Mouse (Mus musculus): ENCODE results near the gene Carmil1. TPM values are rescaled to one million over a fixed set of nuclear protein-coding genes. Genes with fewer than 3 reads are reported as not detected.

Carmil1 gene
- polyA plus RNA-seq, 1 experiment, result 0.02 TPM

DNA sequence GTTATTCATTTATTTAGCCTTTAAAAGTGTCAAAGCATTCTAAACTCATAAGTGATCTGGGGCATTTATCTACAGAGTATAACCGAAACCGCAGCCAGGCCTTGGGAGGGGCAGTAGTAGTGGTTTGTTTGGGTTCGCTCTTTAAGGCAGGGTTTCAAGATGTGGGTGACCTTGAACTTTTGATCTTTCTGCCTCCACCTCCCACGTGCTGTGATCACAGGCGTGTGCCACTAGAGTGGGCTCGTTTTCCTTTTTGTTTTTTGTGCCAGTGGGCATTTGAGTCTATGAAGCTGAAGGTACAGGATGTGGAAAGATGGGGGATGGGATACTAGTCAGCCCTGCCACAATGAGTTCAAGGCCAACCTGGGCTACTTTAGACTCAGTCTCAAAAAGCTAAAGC lies 34.3 kb downstream of the Carmil1 start:
- TF ChIP-seq GATA1 (IDR thresholded peaks at IDR 0.05; ENCODE audit: low read length) (no peak), TAL1 (IDR thresholded peaks at IDR 0.05; ENCODE audit: low read length) (no peak)
- Histone ChIP-seq H3K36me3 (ENCODE audit: control insufficient read depth) (no peaks in the 10 kb centered on the region), H3K9me3 (ENCODE audit: control insufficient read depth, low read length) (no peaks in the 10 kb centered on the region), H3K27me3 (ENCODE audit: control insufficient read depth) (no peaks in the 10 kb centered on the region), H3K4me3 (replicated peaks) (no peak overlapping the region), H3K4me1 (ENCODE audit: control insufficient read depth) (no peaks in the 10 kb centered on the region; the same call in 1 of the 2 replicates)

DNA sequence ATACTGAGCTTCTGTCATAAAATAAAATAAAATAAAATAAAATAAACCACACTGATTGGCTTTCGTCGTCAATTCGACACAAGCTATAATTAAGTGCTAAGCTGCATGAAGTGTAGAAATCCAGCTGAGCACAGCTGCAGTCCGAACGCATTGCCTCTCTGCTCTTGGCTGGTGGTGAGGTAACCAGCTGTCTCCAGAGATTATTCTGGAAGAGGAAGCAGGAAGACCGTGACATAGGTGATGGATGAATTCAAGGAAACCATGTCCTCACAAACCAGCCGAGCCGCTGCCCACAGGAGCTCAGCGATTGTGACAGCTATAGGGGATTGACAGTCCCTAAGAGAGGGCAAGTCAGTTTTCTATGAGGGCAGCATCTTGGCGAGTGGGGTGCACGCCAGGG lies 36.0 kb downstream of the Carmil1 start:
- no peak for TF ChIP-seq GATA1 (IDR thresholded peaks at IDR 0.05; ENCODE audit: low read length)
- TF ChIP-seq TAL1 (IDR thresholded peaks at IDR 0.05; ENCODE audit: low read length), result no peak
- Histone ChIP-seq H3K36me3 (ENCODE audit: control insufficient read depth) (no peaks in the 10 kb centered on the region), H3K27me3 (ENCODE audit: control insufficient read depth) (no peaks in the 10 kb centered on the region), H3K4me3 (replicated peaks) (no peak overlapping the region), H3K4me1 (ENCODE audit: control insufficient read depth) (no peaks in the 10 kb centered on the region; the same call in 1 of the 2 replicates), H3K9me3 (ENCODE audit: control insufficient read depth, low read length) (no peaks in the 10 kb centered on the region)

DNA sequence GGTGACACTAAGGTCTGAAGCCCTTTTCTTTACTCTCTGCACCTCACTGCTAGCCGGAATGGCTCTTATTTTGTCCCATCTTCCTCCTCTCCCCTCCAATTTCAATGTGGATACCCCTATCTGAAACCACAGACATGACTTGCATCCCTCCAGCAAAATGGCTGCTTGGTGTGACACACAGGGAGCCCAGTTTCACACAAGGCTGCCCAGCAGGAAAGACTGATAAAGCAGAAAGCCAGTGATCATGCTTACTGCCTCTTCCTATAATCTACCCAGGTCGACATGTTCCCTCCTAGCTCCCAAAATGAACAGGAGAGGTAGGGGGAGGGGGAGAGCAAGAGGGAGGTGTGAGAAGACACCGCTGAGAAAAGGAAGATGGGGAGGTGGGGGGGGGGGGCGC lies 36.6 kb downstream of the Carmil1 start:
- Histone ChIP-seq H3K4me1 (ENCODE audit: control insufficient read depth) (no peaks in the 10 kb centered on the region; the same call in 1 of the 2 replicates), H3K4me3 (replicated peaks) (no peak overlapping the region), H3K27me3 (ENCODE audit: control insufficient read depth) (no peaks in the 10 kb centered on the region), H3K9me3 (ENCODE audit: control insufficient read depth, low read length) (no peaks in the 10 kb centered on the region), H3K36me3 (ENCODE audit: control insufficient read depth) (no peaks in the 10 kb centered on the region)
- no peak for TF ChIP-seq TAL1 (IDR thresholded peaks at IDR 0.05; ENCODE audit: low read length)
- TF ChIP-seq GATA1 (IDR thresholded peaks at IDR 0.05; ENCODE audit: low read length), result no peak

DNA sequence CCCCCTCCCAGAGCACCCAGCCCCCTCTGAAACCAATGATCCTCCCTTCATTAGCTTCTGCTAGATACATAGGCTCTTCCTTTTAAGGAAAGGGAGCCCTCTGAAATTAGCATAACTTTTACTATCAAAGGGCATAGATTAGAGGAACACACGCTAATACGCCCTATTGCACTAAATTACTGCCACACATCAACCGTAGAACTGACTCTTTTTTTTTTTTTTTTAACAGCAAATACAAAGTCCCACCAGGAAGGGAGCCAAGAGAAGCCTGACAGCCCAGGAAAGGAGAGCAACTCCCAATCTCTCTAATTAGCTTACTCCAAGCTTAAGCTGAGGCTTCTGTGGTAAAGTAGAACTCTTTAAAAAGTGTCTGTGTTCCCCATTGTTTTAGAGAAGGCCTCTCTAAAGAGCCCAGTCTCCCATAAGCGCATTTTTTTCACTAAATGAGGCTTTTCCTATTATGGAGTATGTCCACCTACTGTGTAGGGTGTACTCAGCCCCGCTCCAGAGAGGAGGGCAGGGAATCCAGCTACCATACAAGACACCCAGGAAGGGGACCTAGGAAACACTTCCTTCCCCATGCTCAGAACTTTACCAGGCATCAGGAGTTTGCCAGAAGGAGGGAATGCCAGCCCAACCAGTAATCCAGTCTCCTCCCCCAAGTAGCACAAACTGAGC lies 38.0 kb downstream of the Carmil1 start:
- Histone ChIP-seq H3K4me3 (replicated peaks) (no peak overlapping the region), H3K4me1 (ENCODE audit: control insufficient read depth) (no peaks in the 10 kb centered on the region; the same call in 1 of the 2 replicates), H3K27me3 (ENCODE audit: control insufficient read depth) (no peaks in the 10 kb centered on the region), H3K36me3 (ENCODE audit: control insufficient read depth) (no peaks in the 10 kb centered on the region), H3K9me3 (ENCODE audit: control insufficient read depth, low read length) (no peaks in the 10 kb centered on the region)
- TF ChIP-seq TAL1 (IDR thresholded peaks at IDR 0.05; ENCODE audit: low read length), result no peak
- TF ChIP-seq GATA1 (IDR thresholded peaks at IDR 0.05; ENCODE audit: low read length), result no peak

DNA sequence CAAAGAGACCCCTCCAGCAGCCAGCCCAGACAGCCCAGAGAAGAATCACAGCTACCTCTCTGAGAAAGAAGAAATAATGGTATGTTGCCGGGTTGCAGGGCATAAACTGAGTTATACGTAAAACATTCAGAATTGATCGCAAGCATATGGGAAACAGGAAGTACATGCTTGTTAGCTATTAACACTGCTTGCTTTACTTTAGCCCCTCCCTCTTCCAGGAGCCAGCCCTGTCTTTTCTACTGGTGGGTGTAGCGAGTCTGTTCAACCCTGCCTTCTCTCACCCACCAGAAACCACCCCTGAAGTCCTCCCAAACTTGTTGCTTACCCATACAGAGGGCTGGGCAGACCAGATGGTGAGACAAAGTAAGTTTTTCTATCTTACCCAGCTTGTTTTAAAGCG lies 39.4 kb downstream of the Carmil1 start:
- TF ChIP-seq TAL1 (IDR thresholded peaks at IDR 0.05; ENCODE audit: low read length) (no peak), GATA1 (IDR thresholded peaks at IDR 0.05; ENCODE audit: low read length) (no peak)
- no peaks in the 10 kb centered on the region for H3K9me3 ChIP-seq (ENCODE audit: control insufficient read depth, low read length)
- H3K4me1 ChIP-seq (ENCODE audit: control insufficient read depth), result no peaks in the 10 kb centered on the region; the same call in 1 of the 2 replicates

DNA sequence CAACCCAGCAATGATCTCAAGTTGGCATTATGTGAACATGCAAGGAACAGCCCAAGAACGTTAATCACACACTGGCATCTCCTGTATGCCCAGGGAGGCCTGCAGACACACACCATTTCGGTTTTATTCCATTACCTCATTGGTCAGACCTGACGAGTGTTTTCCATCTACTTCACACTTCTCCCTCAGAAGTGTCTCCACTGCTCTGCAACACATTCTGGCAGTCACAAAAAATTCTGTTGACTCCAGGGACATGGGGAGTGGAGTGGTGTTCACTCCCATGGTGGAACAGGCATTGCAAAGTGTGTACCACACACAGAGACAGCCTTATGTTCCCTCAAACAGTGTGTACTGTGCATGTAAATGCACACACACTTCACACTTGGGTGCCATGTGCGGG lies 40.2 kb downstream of the Carmil1 start:
- H3K4me3 ChIP-seq (replicated peaks), result no peak overlapping the region
- no peaks in the 10 kb centered on the region for H3K27me3 ChIP-seq (ENCODE audit: control insufficient read depth)
- no peak for TF ChIP-seq GATA1 (IDR thresholded peaks at IDR 0.05; ENCODE audit: low read length)
- no peak for TF ChIP-seq TAL1 (IDR thresholded peaks at IDR 0.05; ENCODE audit: low read length)
- H3K4me1 ChIP-seq (ENCODE audit: control insufficient read depth), result no peaks in the 10 kb centered on the region; the same call in 1 of the 2 replicates
- no peaks in the 10 kb centered on the region for H3K9me3 ChIP-seq (ENCODE audit: control insufficient read depth, low read length)
- H3K36me3 ChIP-seq (ENCODE audit: control insufficient read depth), result no peaks in the 10 kb centered on the region

More for the DNA sequence above, 39.4 kb downstream of the Carmil1 start:
- Histone ChIP-seq H3K4me3 (replicated peaks) (no peak overlapping the region), H3K36me3 (ENCODE audit: control insufficient read depth) (no peaks in the 10 kb centered on the region), H3K27me3 (ENCODE audit: control insufficient read depth) (no peaks in the 10 kb centered on the region)

DNA sequence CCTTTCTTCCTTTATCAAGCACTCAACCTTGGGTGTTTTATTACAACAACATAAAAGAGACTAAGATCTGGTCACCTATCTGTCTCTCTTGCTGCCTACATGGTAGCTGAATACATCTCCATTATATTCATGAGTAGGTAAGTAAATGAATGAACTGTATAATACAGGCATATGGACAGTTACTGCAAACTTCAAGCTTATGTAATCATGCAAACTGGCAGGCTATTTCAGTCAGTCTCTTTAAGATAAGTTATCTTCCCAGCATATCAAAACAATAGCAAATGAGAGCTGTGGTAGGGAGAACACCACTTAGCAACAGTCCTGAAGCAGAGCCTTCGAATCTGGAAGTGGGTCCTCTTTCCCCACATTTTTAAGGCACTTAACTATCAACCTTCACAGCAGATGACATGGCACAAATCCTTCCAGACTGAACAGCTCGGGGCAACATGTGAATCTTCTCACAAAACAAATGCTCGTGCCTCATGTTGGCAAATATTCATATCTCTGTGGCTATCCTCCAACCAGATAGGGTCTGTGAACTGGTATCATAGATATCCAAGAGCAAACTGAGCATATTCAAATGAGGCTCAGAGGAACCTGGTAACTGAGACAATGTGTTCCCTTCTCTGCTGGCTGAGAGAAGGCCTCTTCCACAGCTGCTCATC lies 42.0 kb downstream of the Carmil1 start:
- H3K9me3 ChIP-seq (ENCODE audit: control insufficient read depth, low read length), result no peaks in the 10 kb centered on the region
- no peaks in the 10 kb centered on the region for H3K4me1 ChIP-seq (ENCODE audit: control insufficient read depth)
- H3K36me3 ChIP-seq (ENCODE audit: control insufficient read depth), result no peaks in the 10 kb centered on the region
- H3K27me3 ChIP-seq (ENCODE audit: control insufficient read depth), result no peaks in the 10 kb centered on the region
- no peak for TF ChIP-seq TAL1 (IDR thresholded peaks at IDR 0.05; ENCODE audit: low read length)
- H3K4me3 ChIP-seq (replicated peaks), result no peak overlapping the region

DNA sequence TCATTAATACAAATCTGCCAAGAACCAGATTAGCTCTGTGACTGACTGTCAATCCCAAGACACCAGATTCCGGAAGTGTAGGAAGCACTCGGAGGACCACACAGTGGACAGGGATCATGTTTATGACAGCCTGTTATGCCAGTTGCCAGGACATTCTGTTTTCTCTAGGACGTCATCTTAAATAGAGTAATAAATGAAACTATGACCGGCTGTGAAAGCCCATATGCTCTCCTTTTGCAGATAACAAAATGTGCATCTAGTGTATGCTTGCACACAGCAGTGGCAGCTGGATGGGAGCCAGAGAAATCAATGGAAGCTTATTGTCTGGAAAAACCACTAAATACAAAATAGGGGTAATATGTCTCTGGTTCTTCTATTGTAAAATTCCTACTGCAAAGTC lies 43.9 kb downstream of the Carmil1 start:
- Histone ChIP-seq H3K4me3 (replicated peaks) (no peak overlapping the region), H3K27me3 (ENCODE audit: control insufficient read depth) (peaks cover 2% of the 10 kb centered on the region; the same call in 1 of the 2 replicates), H3K9me3 (ENCODE audit: control insufficient read depth, low read length) (no peaks in the 10 kb centered on the region), H3K4me1 (ENCODE audit: control insufficient read depth) (no peaks in the 10 kb centered on the region), H3K36me3 (ENCODE audit: control insufficient read depth) (no peaks in the 10 kb centered on the region)
- no peak for TF ChIP-seq GATA1 (IDR thresholded peaks at IDR 0.05; ENCODE audit: low read length)

DNA sequence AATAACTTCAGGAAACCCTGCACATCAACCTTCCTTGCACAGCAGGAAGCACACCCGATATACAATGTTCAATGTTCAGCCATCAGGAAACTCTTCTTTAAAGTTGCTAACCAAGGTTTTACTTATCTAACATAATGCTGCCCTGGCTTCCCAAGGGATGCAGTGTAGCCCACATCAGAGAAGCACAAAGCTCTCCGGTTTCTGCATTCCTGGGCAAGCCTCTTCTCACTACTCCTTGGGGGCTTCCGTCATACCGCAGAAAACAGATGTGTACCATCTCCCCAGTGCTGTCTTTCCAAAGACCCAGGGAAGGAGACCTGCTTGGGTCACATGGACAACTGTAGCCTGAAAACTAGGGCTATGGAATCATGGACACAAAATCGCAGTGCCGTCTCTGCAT lies 47.8 kb downstream of the Carmil1 start:
- TF ChIP-seq TAL1 (IDR thresholded peaks at IDR 0.05; ENCODE audit: low read length), result no peak
- TF ChIP-seq GATA1 (IDR thresholded peaks at IDR 0.05; ENCODE audit: low read length), result no peak
- peaks cover 2% of the 10 kb centered on the region; the same call in 1 of the 2 replicates for H3K27me3 ChIP-seq (ENCODE audit: control insufficient read depth)
- H3K9me3 ChIP-seq (ENCODE audit: control insufficient read depth, low read length), result no peaks in the 10 kb centered on the region; the same call in 1 of the 2 replicates
- no peak overlapping the region for H3K4me3 ChIP-seq (replicated peaks)
- no peaks in the 10 kb centered on the region for H3K4me1 ChIP-seq (ENCODE audit: control insufficient read depth)
- no peaks in the 10 kb centered on the region for H3K36me3 ChIP-seq (ENCODE audit: control insufficient read depth)

All from erythroblast, embryonic 14.5 days (primary cell).